Mouse (Mus musculus): ENCODE data around the gene Sft2d1. TPM values are rescaled to one million over a fixed set of nuclear protein-coding genes. Genes with fewer than 3 reads are reported as not detected.

Sft2d1 gene
- total and polyA plus RNA-seq, 3 experiments, result 23.7 to 64.1 (median 29.1) TPM

GRCm38 (mm10) chr17:8286987-8287386, 23.9 kb upstream of the Sft2d1 start:
- Histone ChIP-seq H3K4me1 (ENCODE audit: insufficient read depth, low read depth, low read length) (peaks cover 30% of the 10 kb centered on the region), H3K4me3 (ENCODE audit: low read depth, low read length) (no peak overlapping the region), H3K36me3 (replicated peaks) (peaks cover 28% of the 10 kb centered on the region), H3K27me3 (ENCODE audit: insufficient read depth, low read length) (no peaks in the 10 kb centered on the region), H3K9me3 (replicated peaks) (no peaks in the 10 kb centered on the region)
- ATAC-seq (ENCODE audit: extremely low read depth, insufficient number of reproducible peaks, low FRiP score, poor library complexity, severe bottlenecking), result no peak
- TF ChIP-seq POLR2AphosphoS5 (IDR thresholded peaks at IDR 0.05; ENCODE audit: insufficient replicate concordance, low read depth, low read length), result no peak
- no peak for TF ChIP-seq TAL1 (conservative IDR thresholded peaks at IDR 0.05; ENCODE audit: low read depth, low read length)
- TF ChIP-seq GATA1 (IDR thresholded peaks at IDR 0.05; ENCODE audit: borderline replicate concordance, low read length), result no peak
- no peak for TF ChIP-seq GATA2 (IDR thresholded peaks at IDR 0.05; ENCODE audit: borderline replicate concordance, low read depth, low read length)
- no peak for TF ChIP-seq CTCF (IDR thresholded peaks at IDR 0.05; ENCODE audit: low read depth, low read length)
- no peak for DNase-seq (ENCODE audit: low spot score)

- no peaks in the 10 kb centered on the region for H3K27me3 ChIP-seq (ENCODE audit: insufficient read depth, low read length)
- no peaks in the 10 kb centered on the region for H3K9me3 ChIP-seq (replicated peaks)
- ATAC-seq (ENCODE audit: extremely low read depth, insufficient number of reproducible peaks, low FRiP score, poor library complexity, severe bottlenecking) (no peak), DNase-seq (ENCODE audit: low spot score) (no peak)
- peaks cover 9% of the 10 kb centered on the region for H3K4me1 ChIP-seq (ENCODE audit: insufficient read depth, low read depth, low read length)
- no peak overlapping the region for H3K4me3 ChIP-seq (ENCODE audit: low read depth, low read length)
- peaks cover 44% of the 10 kb centered on the region for H3K36me3 ChIP-seq (replicated peaks)
- TF ChIP-seq POLR2AphosphoS5 (IDR thresholded peaks at IDR 0.05; ENCODE audit: insufficient replicate concordance, low read depth, low read length) (no peak), GATA1 (IDR thresholded peaks at IDR 0.05; ENCODE audit: borderline replicate concordance, low read length) (no peak), GATA2 (IDR thresholded peaks at IDR 0.05; ENCODE audit: borderline replicate concordance, low read depth, low read length) (no peak), CTCF (IDR thresholded peaks at IDR 0.05; ENCODE audit: low read depth, low read length) (no peak), TAL1 (conservative IDR thresholded peaks at IDR 0.05; ENCODE audit: low read depth, low read length) (no peak)
These were observed 20.8 kb upstream of the Sft2d1 start for GRCm38 (mm10) chr17:8289993-8290679.

- TF ChIP-seq GATA1 (IDR thresholded peaks at IDR 0.05; ENCODE audit: borderline replicate concordance, low read length) (no peak), CTCF (IDR thresholded peaks at IDR 0.05; ENCODE audit: low read depth, low read length) (no peak), GATA2 (IDR thresholded peaks at IDR 0.05; ENCODE audit: borderline replicate concordance, low read depth, low read length) (no peak), TAL1 (conservative IDR thresholded peaks at IDR 0.05; ENCODE audit: low read depth, low read length) (no peak), POLR2AphosphoS5 (IDR thresholded peaks at IDR 0.05; ENCODE audit: insufficient replicate concordance, low read depth, low read length) (no peak)
- DNase-seq (ENCODE audit: low spot score) (no peak), ATAC-seq (ENCODE audit: extremely low read depth, insufficient number of reproducible peaks, low FRiP score, poor library complexity, severe bottlenecking) (no peak)
- Histone ChIP-seq H3K4me3 (ENCODE audit: low read depth, low read length) (no peak overlapping the region), H3K27me3 (ENCODE audit: insufficient read depth, low read length) (no peaks in the 10 kb centered on the region), H3K9me3 (replicated peaks) (no peaks in the 10 kb centered on the region), H3K4me1 (ENCODE audit: insufficient read depth, low read depth, low read length) (peaks cover 4% of the 10 kb centered on the region), H3K36me3 (replicated peaks) (peaks cover 49% of the 10 kb centered on the region)
These were observed 20.2 kb upstream of the Sft2d1 start for GRCm38 (mm10) chr17:8290736-8291135.

GRCm38 (mm10) chr17:8295825-8296224, 15.1 kb upstream of the Sft2d1 start:
- no peak for DNase-seq (ENCODE audit: low spot score)
- ATAC-seq (ENCODE audit: extremely low read depth, insufficient number of reproducible peaks, low FRiP score, poor library complexity, severe bottlenecking), result no peak
- H3K4me1 ChIP-seq (ENCODE audit: insufficient read depth, low read depth, low read length), result no peaks in the 10 kb centered on the region
- no peak overlapping the region for H3K4me3 ChIP-seq (ENCODE audit: low read depth, low read length)
- TF ChIP-seq CTCF (IDR thresholded peaks at IDR 0.05; ENCODE audit: low read depth, low read length) (no peak), TAL1 (conservative IDR thresholded peaks at IDR 0.05; ENCODE audit: low read depth, low read length) (no peak), GATA2 (IDR thresholded peaks at IDR 0.05; ENCODE audit: borderline replicate concordance, low read depth, low read length) (no peak), GATA1 (IDR thresholded peaks at IDR 0.05; ENCODE audit: borderline replicate concordance, low read length) (no peak), POLR2AphosphoS5 (IDR thresholded peaks at IDR 0.05; ENCODE audit: insufficient replicate concordance, low read depth, low read length) (no peak)
- no peaks in the 10 kb centered on the region for H3K9me3 ChIP-seq (replicated peaks)
- no peaks in the 10 kb centered on the region for H3K27me3 ChIP-seq (ENCODE audit: insufficient read depth, low read length)
- H3K36me3 ChIP-seq (replicated peaks), result peaks cover 64% of the 10 kb centered on the region

GRCm38 (mm10) chr17:8296313-8296844, 14.5 kb upstream of the Sft2d1 start:
- Histone ChIP-seq H3K9me3 (replicated peaks) (no peaks in the 10 kb centered on the region), H3K36me3 (replicated peaks) (peaks cover 64% of the 10 kb centered on the region), H3K4me1 (ENCODE audit: insufficient read depth, low read depth, low read length) (no peaks in the 10 kb centered on the region), H3K4me3 (ENCODE audit: low read depth, low read length) (no peak overlapping the region), H3K27me3 (ENCODE audit: insufficient read depth, low read length) (no peaks in the 10 kb centered on the region)
- DNase-seq (ENCODE audit: low spot score) (no peak), ATAC-seq (ENCODE audit: extremely low read depth, insufficient number of reproducible peaks, low FRiP score, poor library complexity, severe bottlenecking) (no peak)
- no peak for TF ChIP-seq POLR2AphosphoS5 (IDR thresholded peaks at IDR 0.05; ENCODE audit: insufficient replicate concordance, low read depth, low read length)
- no peak for TF ChIP-seq TAL1 (conservative IDR thresholded peaks at IDR 0.05; ENCODE audit: low read depth, low read length)
- no peak for TF ChIP-seq GATA2 (IDR thresholded peaks at IDR 0.05; ENCODE audit: borderline replicate concordance, low read depth, low read length)
- no peak for TF ChIP-seq GATA1 (IDR thresholded peaks at IDR 0.05; ENCODE audit: borderline replicate concordance, low read length)
- no peak for TF ChIP-seq CTCF (IDR thresholded peaks at IDR 0.05; ENCODE audit: low read depth, low read length)

- Histone ChIP-seq H3K27me3 (ENCODE audit: insufficient read depth, low read length) (no peaks in the 10 kb centered on the region), H3K36me3 (replicated peaks) (peaks cover 63% of the 10 kb centered on the region), H3K9me3 (replicated peaks) (no peaks in the 10 kb centered on the region), H3K4me3 (ENCODE audit: low read depth, low read length) (no peak overlapping the region), H3K4me1 (ENCODE audit: insufficient read depth, low read depth, low read length) (no peaks in the 10 kb centered on the region)
- DNase-seq (ENCODE audit: low spot score), result no peak
- TF ChIP-seq GATA1 (IDR thresholded peaks at IDR 0.05; ENCODE audit: borderline replicate concordance, low read length) (no peak), TAL1 (conservative IDR thresholded peaks at IDR 0.05; ENCODE audit: low read depth, low read length) (no peak)
- no peak for ATAC-seq (ENCODE audit: extremely low read depth, insufficient number of reproducible peaks, low FRiP score, poor library complexity, severe bottlenecking)
These were observed 13.2 kb upstream of the Sft2d1 start for GRCm38 (mm10) chr17:8297746-8298145.
